Mouse (Mus musculus): ENCODE results near the gene Slc22a20. TPM values are rescaled to one million over a fixed set of nuclear protein-coding genes. Genes with fewer than 3 reads are reported as not detected.
A peak's percentile ranks its signal among the peaks of the same experiment; 100 is the strongest.

The Slc22a20 gene
- total RNA-seq, 2 experiments from 2014 or later = not detected

DNA sequence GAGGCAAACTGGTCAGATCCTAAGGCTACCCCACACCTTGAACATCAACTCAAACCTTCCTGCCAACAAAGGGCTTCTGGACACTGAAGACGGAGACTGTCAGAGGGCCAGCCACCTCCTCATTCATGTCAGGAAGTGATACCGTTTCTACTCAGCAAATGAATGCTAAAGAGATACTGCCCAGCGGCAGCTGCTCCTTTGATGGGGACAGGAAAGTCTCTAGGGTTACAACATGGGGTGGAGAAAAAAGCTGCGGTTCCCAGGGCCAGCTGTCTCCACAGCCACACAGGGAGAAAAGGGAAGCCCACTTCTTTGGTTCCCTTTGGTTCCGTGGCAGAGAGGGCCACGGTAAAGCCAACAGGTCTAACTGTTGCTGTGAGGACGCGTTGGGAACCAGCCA, 41.8 kb downstream of the Slc22a20 start:
- DNase-seq (ENCODE audit: extremely low spot score in 1 of 2, low spot score in 2 of 2) = no peak
- peak overlapping the region; percentile 36; the same call in 1 of the 2 replicates for H3K27ac ChIP-seq
- no peak overlapping the region for H3K4me3 ChIP-seq
- no peak for TF ChIP-seq CTCF (IDR thresholded peaks at IDR 0.05)
- intact Hi-C loops (cut with DNase I) = no loop called here

GRCm38 (mm10) chr19:5943404-5943803, 42.5 kb downstream of the Slc22a20 start:
- Histone ChIP-seq H3K27ac (no peak overlapping the region), H3K4me3 (no peak overlapping the region)
- TF ChIP-seq CTCF (IDR thresholded peaks at IDR 0.05) = no peak
- no peak for DNase-seq (ENCODE audit: extremely low spot score in 1 of 2, low spot score in 2 of 2)
- intact Hi-C loops (cut with DNase I) = no loop called here

DNA sequence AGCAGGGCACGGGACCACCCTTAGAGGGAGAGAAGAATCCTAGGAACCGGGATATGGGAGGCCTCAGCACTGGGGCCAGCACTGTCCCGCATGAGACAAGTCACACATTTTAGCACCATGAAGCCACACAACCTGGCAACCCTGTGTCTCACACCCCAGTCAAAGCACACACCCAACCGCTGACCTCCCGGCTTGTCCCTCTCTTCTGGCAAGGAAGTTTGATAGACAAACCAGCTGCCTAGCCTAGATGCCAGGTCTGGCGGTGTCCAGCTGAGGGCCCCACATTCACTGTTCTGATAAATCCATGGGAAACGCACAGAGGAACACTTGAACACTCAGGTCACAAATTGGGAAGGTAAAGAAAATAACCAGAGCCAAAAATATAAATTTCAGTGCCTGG, 43.4 kb downstream of the Slc22a20 start:
- intact Hi-C loops (cut with DNase I) = no loop called here
- Histone ChIP-seq H3K4me3 (no peak overlapping the region), H3K27ac (no peak overlapping the region; the same call in 1 of the 2 replicates)
- no peak for TF ChIP-seq CTCF (IDR thresholded peaks at IDR 0.05)
- no peak for DNase-seq (ENCODE audit: extremely low spot score in 1 of 2, low spot score in 2 of 2)

- intact Hi-C loops (cut with DNase I) = no loop called here
- TF ChIP-seq CTCF (IDR thresholded peaks at IDR 0.05) = no peak
- DNase-seq (ENCODE audit: extremely low spot score in 1 of 2, low spot score in 2 of 2) = no peak
- Histone ChIP-seq H3K27ac (no peak overlapping the region), H3K4me3 (no peak overlapping the region)
Observed at GRCm38 (mm10) chr19:5940656-5941055, 45.3 kb downstream of the Slc22a20 start.

DNA sequence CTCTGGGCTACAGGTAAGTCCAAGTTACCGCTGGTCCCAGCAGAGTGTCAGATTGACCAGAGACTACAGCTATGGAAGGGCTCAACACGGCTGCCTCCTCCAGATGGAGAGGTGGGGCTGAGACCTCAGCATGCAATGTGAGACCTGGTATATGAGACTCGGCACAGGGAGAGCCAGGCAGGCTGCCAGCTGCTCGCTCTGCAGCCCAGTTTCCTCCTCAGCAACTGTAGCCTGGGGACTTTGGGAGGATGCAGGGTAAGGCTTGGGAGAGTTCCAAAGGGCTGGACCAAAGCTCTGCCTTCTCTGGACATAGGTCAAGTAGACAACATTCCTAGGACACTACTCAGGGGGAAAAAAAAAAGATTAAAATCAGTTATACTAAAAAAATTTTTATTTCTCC, 45.8 kb downstream of the Slc22a20 start:
- no peak for TF ChIP-seq CTCF (IDR thresholded peaks at IDR 0.05)
- intact Hi-C loops (cut with DNase I) = no loop called here
- Histone ChIP-seq H3K27ac (no peak overlapping the region), H3K4me3 (no peak overlapping the region)
- DNase-seq (ENCODE audit: extremely low spot score in 1 of 2, low spot score in 2 of 2) = no peak

DNA sequence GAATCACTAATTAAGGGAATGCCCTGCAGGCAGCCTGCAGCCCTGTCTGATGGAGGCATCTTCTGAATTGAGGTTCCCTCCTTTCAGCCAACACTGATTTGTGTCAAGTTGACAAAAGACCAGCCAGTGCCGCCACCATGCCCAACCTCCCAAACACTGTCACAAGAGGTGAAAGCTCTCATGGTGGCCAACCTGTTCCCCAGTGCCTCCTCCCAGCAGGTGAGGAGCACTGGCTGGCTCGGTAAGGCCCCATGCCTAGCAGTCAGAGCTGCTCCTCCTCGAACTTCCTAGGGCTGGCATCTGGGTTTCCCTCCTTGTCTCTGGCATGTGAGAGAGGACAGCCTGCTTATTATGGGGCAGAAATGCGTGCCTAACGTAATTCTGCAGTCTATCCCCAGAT, 46.2 kb downstream of the Slc22a20 start:
- intact Hi-C loops (cut with DNase I) = no loop called here
- no peak for DNase-seq (ENCODE audit: extremely low spot score in 1 of 2, low spot score in 2 of 2)
- no peak overlapping the region for H3K27ac ChIP-seq
- TF ChIP-seq CTCF (IDR thresholded peaks at IDR 0.05) = no peak
- H3K4me3 ChIP-seq = no peak overlapping the region

GRCm38 (mm10) chr19:5938516-5938915, 47.4 kb downstream of the Slc22a20 start:
- intact Hi-C loops (cut with DNase I) = no loop called here
- DNase-seq (ENCODE audit: extremely low spot score in 1 of 2, low spot score in 2 of 2) = no peak
- Histone ChIP-seq H3K4me3 (no peak overlapping the region), H3K27ac (no peak overlapping the region)
- no peak for TF ChIP-seq CTCF (IDR thresholded peaks at IDR 0.05)

DNA sequence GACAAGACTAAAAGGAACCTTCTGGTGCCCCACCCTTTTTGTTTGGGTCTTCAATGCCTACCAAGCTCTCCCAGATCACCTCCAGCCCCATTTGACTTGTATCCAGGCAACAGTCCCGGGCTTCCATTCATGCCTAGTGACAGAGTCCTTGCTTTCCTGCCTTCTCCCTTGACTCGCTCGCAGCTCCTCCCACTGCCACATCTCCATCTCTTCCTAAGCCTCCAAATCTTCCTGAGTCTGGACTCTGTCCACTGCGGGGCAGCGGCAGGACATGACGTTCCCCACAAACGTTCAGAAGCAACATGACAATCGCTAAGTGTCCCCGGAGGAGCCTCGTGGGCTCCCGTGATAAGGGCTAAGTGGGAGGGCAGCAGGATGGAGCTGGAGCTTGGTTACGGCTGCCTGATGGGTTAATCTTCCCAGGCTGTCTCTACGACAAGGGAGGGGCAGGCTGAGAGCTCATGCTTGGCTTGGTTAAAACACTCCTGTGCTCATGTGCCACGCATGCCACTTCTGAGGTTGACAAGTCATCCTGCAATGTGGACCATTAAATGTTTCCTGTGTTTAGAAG, 48.0 kb downstream of the Slc22a20 start:
- Histone ChIP-seq H3K27ac (no peak overlapping the region), H3K4me3 (no peak overlapping the region)
- intact Hi-C loops (cut with DNase I) = no loop called here
- no peak for TF ChIP-seq CTCF (IDR thresholded peaks at IDR 0.05)
- DNase-seq (ENCODE audit: extremely low spot score in 1 of 2, low spot score in 2 of 2) = no peak

DNA sequence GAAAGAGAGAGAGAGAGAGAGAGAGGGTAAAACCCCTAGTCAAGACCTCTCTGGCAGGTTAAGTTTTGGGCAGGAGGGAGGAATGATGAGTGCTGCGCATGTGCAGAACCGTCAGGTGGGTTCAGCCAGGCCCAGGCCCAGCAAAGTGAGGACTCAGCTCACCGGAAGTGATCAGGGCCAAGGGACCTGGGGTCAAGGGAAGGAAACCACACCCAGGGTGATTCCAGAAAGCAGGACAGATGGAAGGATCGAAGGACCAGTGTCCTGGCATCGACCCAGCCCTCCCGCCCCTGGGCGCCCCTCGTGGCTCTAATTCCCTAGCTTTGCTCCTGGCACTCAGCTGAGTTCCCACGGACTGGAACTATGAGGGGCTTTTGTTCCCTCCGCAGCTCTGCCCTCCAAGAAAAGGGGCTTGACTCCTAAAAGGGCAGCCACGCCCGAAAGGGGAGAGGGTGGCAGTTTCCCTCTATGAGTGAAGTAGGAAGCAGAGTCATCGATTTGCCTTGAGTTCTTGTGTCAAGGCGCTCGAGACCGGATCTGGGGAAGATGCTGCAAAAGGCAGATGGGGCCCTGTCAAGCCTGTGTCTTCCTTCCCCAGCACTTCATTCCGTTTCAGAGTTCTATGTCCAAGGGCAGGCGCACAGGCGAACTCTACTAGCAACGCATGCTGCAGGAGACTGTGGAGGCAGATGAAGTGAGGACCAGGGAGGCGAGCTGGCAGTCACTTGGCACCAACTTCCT, 48.7 kb downstream of the Slc22a20 start:
- TF ChIP-seq CTCF (IDR thresholded peaks at IDR 0.05) = no peak
- intact Hi-C loops (cut with DNase I) = no loop called here
- no peak overlapping the region for H3K27ac ChIP-seq
- no peak for DNase-seq (ENCODE audit: extremely low spot score in 1 of 2, low spot score in 2 of 2)
- no peak overlapping the region for H3K4me3 ChIP-seq

GRCm38 (mm10) chr19:5935691-5936090, 50.3 kb downstream of the Slc22a20 start:
- intact Hi-C loops (cut with DNase I) = no loop called here
- no peak overlapping the region for H3K27ac ChIP-seq
- no peak overlapping the region for H3K4me3 ChIP-seq
- no peak for TF ChIP-seq CTCF (IDR thresholded peaks at IDR 0.05)
- no peak for DNase-seq (ENCODE audit: extremely low spot score in 1 of 2, low spot score in 2 of 2)

- intact Hi-C loops (cut with DNase I) = no loop called here
- no peak overlapping the region for H3K27ac ChIP-seq
- TF ChIP-seq CTCF (IDR thresholded peaks at IDR 0.05) = no peak
Observed at GRCm38 (mm10) chr19:5935266-5935665, 50.7 kb downstream of the Slc22a20 start.

GRCm38 (mm10) chr19:5929634-5930596, 56.0 kb downstream of the Slc22a20 start:
- DNase-seq (ENCODE audit: extremely low spot score in 1 of 2, low spot score in 2 of 2) = no peak
- no peak overlapping the region for H3K4me3 ChIP-seq
- TF ChIP-seq CTCF (IDR thresholded peaks at IDR 0.05) = no peak
- H3K27ac ChIP-seq = no peak overlapping the region
- intact Hi-C loops (cut with DNase I) = no loop called here

More at GRCm38 (mm10) chr19:5935266-5935665, 50.7 kb downstream of the Slc22a20 start:
- no peak overlapping the region for H3K4me3 ChIP-seq
- no peak for DNase-seq (ENCODE audit: extremely low spot score in 1 of 2, low spot score in 2 of 2)

All from left cerebral cortex, adult 2 months (tissue).